Mouse (Mus musculus): ENCODE measurements around the gene Zscan4-ps2.

Gene Zscan4-ps2

GRCm38 (mm10) chr7:11514010-11514409 lies at the start of gene Zscan4-ps2:
Zscan4-ps2 (plus strand) TSS chr7:11514310.
- in situ Hi-C loops (cut with MboI, MseI): loop anchor here (10.0 kb wide), 1 partner anchor 509 kb away; the partner anchor contains the start of gene Zscan4c

Data from T-helper 2 cell (primary cell).